Mouse (Mus musculus): ENCODE results near the gene Slc4a2.

Slc4a2 gene

DNA sequence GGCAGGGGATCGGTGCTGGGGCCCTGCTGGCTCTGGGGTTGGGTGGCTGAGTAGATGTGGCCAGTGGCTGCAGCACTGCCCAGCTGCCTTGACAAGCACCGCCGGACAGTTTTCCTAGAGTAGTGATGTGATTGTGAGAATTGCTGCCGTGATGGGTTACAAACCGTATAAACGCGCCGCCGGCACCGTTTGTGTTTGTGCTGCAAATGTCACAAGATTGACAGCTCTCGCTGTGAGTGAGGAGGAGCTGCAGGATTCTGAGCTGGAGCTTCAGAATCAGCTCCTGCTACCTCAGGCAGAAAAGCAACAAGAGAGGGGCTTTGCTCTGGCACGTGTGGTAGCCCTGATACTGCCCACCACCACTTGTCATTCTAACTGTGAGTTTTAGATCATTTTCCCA is 43.1 kb downstream of the Slc4a2 start:
- no peak for DNase-seq (ENCODE audit: low read depth, low spot score)

DNA sequence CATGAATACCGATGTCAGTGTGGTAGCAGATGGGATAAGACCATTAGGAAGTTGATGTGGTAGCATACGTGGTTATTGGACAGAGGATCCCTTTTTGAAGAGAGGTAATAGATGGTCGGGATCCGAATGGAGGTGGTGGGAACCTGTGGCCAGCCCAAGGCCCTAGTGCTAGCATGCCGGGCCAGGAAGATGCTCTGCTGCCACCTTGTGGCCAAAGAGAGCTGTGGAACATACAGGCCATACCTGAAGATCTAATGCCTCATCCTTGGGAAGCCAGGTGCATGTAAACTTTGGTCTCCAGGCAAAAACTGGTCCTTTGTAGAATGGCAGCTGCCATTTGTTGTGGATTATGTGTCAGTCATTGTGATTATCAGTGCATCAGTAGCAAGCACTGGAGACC is 47.0 kb downstream of the Slc4a2 start:
- peak; percentile 85 for DNase-seq (ENCODE audit: low read depth, low spot score)

GRCm38 (mm10) chr5:24472884-24473619 is 49.4 kb downstream of the Slc4a2 start:
- DNase-seq (ENCODE audit: low read depth, low spot score): no peak

DNA sequence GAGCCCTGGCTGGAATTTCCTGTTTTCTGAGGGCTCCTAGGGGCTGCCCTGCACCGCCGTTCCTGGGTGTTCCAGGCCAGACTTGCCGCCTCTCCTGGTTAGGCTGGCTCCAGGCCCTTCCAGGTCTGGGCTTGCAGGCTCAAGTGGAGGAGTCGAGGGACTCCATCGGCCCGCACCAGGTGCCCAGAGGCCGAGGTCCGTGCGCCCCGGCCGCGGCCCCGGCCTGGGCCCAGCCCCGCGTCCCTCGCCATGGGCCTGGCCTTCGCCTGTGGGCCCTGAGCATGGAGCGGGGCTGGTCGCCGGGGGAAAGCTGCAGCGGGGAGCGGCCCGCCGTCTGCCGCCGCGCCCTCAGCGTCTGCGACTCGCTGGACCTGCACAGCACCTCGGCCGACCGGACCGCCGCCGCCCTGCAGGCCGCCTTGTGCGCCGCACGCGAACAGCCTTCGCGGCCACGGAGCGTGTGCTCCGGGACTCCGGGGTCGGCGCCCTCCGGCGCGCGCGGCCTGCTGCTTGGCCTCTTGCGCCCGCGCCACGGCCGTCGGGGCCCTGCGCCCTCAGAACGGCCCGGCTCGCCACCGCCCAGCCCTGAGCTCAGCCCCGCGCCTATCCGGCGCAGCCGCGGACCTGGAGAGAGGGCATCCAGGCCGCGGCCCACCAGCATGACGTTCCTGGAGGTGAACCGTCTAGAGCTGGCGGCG is 50.5 kb downstream of the Slc4a2 start:
- no peak for DNase-seq (ENCODE audit: low read depth, low spot score)

- DNase-seq (ENCODE audit: low read depth, low spot score): no peak
Measured at GRCm38 (mm10) chr5:24474723-24475261, 51.2 kb downstream of the Slc4a2 start.

GRCm38 (mm10) chr5:24475476-24476241 is 52.0 kb downstream of the Slc4a2 start:
- no peak for DNase-seq (ENCODE audit: low read depth, low spot score)

- no peak for DNase-seq (ENCODE audit: low read depth, low spot score)
Measured at GRCm38 (mm10) chr5:24477909-24478308, 54.3 kb downstream of the Slc4a2 start.

GRCm38 (mm10) chr5:24481647-24482046 is 58.0 kb downstream of the Slc4a2 start:
- DNase-seq (ENCODE audit: low read depth, low spot score): peak; percentile 57

- no peak for DNase-seq (ENCODE audit: low read depth, low spot score)
Measured at GRCm38 (mm10) chr5:24482247-24483079, 58.8 kb downstream of the Slc4a2 start.

GRCm38 (mm10) chr5:24483326-24483725 is 59.7 kb downstream of the Slc4a2 start:
- peak; percentile 72 for DNase-seq (ENCODE audit: low read depth, low spot score)

DNA sequence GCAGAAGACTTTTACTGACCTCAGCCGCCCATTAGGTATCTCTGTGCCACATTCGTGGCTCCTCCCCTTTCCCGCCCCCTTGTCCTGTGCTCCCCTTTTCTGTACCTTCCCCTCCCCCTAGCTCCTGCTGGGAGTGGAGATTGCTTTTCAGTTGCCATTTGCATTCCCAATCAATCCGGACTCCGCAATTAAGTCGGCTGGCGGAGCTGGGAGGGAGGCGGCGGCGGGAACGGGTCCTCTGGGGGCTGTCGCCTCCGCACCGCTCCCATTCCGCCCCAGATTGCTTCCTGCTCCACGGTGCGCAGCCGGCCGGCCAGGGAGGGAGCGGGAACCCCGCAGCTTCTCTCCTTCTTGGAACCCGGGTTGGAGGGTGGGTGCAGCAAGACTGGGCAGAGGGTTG is 61.3 kb downstream of the Slc4a2 start:
- DNase-seq (ENCODE audit: low read depth, low spot score): no peak

DNA sequence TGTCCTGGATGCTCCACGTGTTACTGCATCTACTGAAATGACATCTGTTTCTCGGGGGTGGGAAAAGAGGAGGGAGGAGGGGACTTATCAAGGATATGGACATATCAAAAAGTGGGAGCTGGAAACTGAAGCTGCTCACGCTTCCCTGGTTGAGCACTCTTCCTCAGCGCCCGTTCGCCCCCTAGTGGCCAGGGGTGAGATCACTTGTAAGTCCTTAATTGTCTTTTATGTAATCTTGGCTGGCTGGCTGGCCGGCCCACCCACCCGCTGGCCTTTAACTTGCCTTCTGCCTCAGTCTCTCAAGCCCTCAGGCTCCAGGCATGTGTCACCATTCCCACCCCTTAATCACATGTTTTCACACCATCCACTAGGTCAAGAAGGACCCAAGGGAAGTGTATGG is 62.5 kb downstream of the Slc4a2 start:
- peak; percentile 76 for DNase-seq (ENCODE audit: low read depth, low spot score)

GRCm38 (mm10) chr5:24486738-24487137 is 63.1 kb downstream of the Slc4a2 start:
- DNase-seq (ENCODE audit: low read depth, low spot score): no peak

DNA sequence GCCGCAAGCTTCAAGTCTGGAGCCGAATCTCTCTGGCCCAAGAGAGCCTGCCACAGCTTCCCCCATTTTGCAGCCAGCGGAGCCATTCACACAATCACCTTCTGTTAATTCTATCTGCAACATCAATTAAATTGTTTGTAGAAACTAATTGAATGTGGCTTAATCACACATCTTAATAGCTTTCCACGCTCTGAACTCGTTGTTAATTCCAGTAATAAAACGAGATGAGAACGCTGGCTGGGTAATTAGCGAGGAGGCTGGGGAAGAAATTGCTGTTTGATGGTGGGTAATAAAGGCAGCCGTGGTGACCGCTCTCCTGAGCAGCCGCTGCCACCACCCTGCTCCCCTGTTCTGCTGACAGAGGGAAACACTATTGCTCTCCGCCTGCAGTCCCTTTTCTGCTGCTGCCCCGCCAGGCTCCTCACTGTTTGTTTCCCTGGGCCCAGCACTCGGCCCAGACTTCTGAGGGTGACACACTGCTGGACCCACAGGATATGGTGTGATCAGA is 66.8 kb downstream of the Slc4a2 start:
- DNase-seq (ENCODE audit: low read depth, low spot score): no peak
